Mouse (Mus musculus) c-Kit-positive CD71-positive TER-119-positive erythroid progenitor cells, embryonic 14.5 days (primary cell): Measurements from ENCODE around the gene Ppp1r9b.
A peak's percentile ranks its signal among the peaks of the same experiment; 100 is the strongest.
"Not testable (repeated sequence)": the region's sequence is repeated elsewhere in the genome, so short reads cannot be mapped to it uniquely, and the experiment has no call there.

Experiments
- DNase-seq: peaks from one replicate; pipeline ENCODE4 v3.0.0-alpha.2; 2013; ENCODE audit warnings: low spot score

Gene Ppp1r9b

GRCm38 (mm10) chr11:94998041-94998531, 7.3 kb downstream of the Ppp1r9b start:
- DNase-seq, result no peak

GRCm38 (mm10) chr11:95000128-95000527, 9.3 kb downstream of the Ppp1r9b start:
- DNase-seq, result no peak

- DNase-seq, result no peak
Observed at GRCm38 (mm10) chr11:95000548-95000947, 9.7 kb downstream of the Ppp1r9b start.

- peak; percentile 82 for DNase-seq
Observed at GRCm38 (mm10) chr11:95001058-95001457, 10.2 kb downstream of the Ppp1r9b start.

- no peak for DNase-seq
Observed at GRCm38 (mm10) chr11:95001584-95002347, 10.9 kb downstream of the Ppp1r9b start.

- no peak for DNase-seq
Observed at GRCm38 (mm10) chr11:95002705-95003104, 11.9 kb downstream of the Ppp1r9b start.

- no peak for DNase-seq
Observed at GRCm38 (mm10) chr11:95004136-95004936, 13.5 kb downstream of the Ppp1r9b start.

- DNase-seq, result no peak
Observed at GRCm38 (mm10) chr11:95004937-95005198, 14.0 kb downstream of the Ppp1r9b start.

- no peak for DNase-seq
Observed at GRCm38 (mm10) chr11:95006038-95006437, 15.2 kb downstream of the Ppp1r9b start.

- DNase-seq, result peak; percentile 78
Observed at GRCm38 (mm10) chr11:95006525-95007219, 15.8 kb downstream of the Ppp1r9b start.

GRCm38 (mm10) chr11:95007418-95007817, 16.6 kb downstream of the Ppp1r9b start:
- DNase-seq, result no peak

GRCm38 (mm10) chr11:95008661-95009628, 18.1 kb downstream of the Ppp1r9b start:
- no peak for DNase-seq

DNA sequence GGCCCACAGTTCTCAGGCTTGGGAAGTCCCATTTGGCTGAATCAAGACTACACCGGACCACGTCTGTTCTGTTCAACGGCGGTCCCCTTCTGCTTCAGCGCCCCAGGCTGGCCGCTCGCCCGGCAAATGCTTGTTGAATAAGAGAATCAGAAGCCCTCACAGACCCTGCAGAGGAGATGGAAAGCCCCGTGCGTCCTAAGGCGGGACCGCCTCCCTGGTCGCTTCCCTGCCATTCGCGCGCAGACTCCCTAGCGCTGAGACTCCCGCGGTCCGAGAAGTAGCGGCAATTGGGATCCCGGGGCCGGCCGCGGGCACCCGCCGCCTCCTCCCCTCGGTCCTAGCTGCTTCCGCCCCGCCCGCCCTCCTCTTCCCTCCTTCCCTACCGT, 18.8 kb downstream of the Ppp1r9b start, which contains the start of gene Samd14:
Gene Samd14, plus strand, starts transcription at position 251 of the 386 bp plus-strand sequence.
- DNase-seq, result no peak

DNA sequence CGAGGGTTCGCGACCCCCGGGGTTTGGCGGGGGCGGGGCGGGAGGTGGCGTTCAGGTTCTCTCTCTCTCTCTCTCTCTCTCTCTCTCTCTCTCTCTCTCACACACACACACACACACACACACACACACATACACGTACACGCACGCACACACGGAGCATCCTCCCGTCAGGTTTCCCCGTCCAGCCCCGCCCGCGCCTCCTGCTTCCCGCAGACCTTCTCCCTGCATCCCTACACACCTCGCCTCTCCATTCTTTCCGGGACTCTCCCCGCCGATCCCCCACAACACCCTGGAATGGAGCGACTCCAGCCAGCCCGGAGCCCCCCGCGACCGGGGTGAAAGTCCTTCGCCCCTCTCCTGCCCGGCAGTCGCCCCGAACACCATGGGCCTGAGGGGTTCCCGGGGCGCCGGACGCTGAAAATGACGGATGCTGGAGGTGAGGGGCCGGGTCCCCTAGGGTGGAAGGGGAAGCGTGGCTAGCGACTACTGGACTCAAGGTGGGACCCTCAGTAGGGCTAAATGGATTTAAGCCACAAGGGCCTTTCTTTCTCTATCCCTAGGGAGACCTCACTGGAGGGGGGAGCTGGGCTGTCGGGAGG, 19.4 kb downstream of the Ppp1r9b start:
- no peak for DNase-seq

- DNase-seq, result not testable (repeated sequence)
Observed at GRCm38 (mm10) chr11:95010841-95011403, 20.1 kb downstream of the Ppp1r9b start.

DNA sequence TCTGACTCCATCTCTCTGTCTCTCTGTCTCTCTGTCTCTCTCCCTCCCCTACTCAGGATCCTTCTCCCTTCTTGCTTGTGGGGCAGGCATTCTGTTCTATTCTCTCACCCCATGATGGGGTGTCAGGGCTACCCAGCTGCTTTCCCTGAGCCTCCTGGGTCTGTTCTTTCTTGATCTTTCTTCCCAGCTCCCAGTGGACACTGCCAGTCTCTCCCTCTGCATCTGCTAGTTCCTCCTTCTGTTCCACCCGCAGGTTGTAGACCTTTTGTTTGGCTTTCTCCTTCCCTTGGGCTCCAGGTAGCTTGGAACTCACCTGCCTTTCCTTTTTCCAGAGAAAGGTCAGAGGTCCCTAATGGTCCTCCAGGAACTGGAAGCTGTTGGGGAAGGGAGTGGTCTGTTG, 20.6 kb downstream of the Ppp1r9b start:
- no peak for DNase-seq

- DNase-seq, result peak; percentile 95
Observed at GRCm38 (mm10) chr11:95012075-95012474, 21.2 kb downstream of the Ppp1r9b start.

GRCm38 (mm10) chr11:95012487-95012886, 21.7 kb downstream of the Ppp1r9b start:
- DNase-seq, result no peak

GRCm38 (mm10) chr11:95015484-95015883, 24.6 kb downstream of the Ppp1r9b start:
- no peak for DNase-seq

DNA sequence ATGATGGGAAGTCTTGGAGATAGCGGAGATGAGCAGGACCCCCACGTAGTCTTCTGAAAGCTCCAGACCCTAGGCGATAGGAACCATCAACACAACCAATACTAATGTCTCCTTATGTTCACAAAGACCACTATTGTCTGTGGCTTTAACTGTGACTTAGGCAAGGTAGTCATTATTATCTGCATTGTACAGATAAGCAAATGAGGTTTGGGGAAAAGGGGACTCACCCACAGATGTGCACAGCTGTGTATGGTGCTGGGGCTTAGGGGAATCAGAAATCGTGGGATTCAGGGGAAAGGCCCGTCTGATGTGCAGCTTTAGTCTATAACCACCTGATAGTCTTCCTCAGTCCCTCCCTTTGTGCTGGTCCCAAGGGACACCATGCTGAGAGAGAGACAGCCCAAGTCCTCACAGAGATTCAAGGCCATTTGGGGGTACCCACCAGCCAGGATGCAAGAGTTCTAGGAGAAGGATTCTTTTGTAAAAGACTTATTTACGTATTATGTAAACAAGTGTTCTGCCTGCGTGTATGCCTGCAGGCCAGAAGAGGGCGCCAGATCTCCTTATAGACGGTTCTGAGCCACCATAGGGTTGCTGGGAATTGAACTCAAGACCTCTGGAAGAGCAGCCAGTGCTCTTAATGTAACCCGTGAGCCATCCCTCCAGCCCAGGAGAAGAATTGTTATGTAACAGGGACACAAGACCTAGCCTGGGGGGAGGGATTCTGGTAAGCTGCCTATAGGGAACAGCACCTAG, 31.6 kb downstream of the Ppp1r9b start:
- no peak for DNase-seq
